Mouse (Mus musculus): ENCODE measurements around the gene Susd6. TPM values are rescaled to one million over a fixed set of nuclear protein-coding genes. Genes with fewer than 3 reads are reported as not detected.

Susd6 gene
- total and polyA plus RNA-seq, 3 experiments = 7.8 to 11.0 (median 8.7) TPM

GRCm38 (mm10) chr12:80807451-80808085, 17.3 kb downstream of the Susd6 start:
- Histone ChIP-seq H3K4me1 (ENCODE audit: control insufficient read depth in 1 of 2, insufficient read depth in 2 of 2) (peaks cover 0 to 60% of the 10 kb centered on the region in 2 experiments; a peak in 2 of 4 replicates), H3K27ac (ENCODE audit: insufficient read depth, low read depth) (no peak overlapping the region), H3K36me3 (replicated peaks in 1 of 2; ENCODE audit: control insufficient read depth in 1 of 2, insufficient read depth in 1 of 2, low read length in 1 of 2) (peaks cover 0 to 13% of the 10 kb centered on the region in 2 experiments), H3K27me3 (replicated peaks) (no peaks in the 10 kb centered on the region), H3K9ac (ENCODE audit: insufficient read depth, low read depth) (no peak overlapping the region), H3K9me3 (replicated peaks; ENCODE audit: low read length) (no peaks in the 10 kb centered on the region), H3K4me3 (replicated peaks in 1 of 3; ENCODE audit: low read depth in 2 of 3, low read length in 2 of 3, poor library complexity in 1 of 3) (no peak overlapping the region), H3K4me2 (ENCODE audit: insufficient read depth, low read depth, poor library complexity, severe bottlenecking) (no peak overlapping the region), H3K79me2 (replicated peaks; ENCODE audit: control insufficient read depth, extremely low read depth, insufficient read depth, poor library complexity, severe bottlenecking) (peaks cover 17% of the 10 kb centered on the region)
- in situ Hi-C loops (cut with MboI; ENCODE audit: low pct_ligation_motif_present, low pct_unique_long_range_greater_than_20kb, low sequenced_read_pairs) (no loop called here), dilution Hi-C loops (cut with MboI; ENCODE audit: extremely low pct_ligation_motif_present, extremely low pct_unique_long_range_greater_than_20kb, low sequenced_read_pairs) (no loop called here)
- TF ChIP-seq CTCF (conservative IDR thresholded peaks at IDR 0.05 in 1 of 2, IDR thresholded peaks at IDR 0.05 in 1 of 2; ENCODE audit: low read depth in 2 of 2, low read length in 2 of 2) (no peak), JUN (IDR thresholded peaks at IDR 0.05; ENCODE audit: insufficient read depth, low read depth, low read length) (no peak)
- DNase-seq (ENCODE audit: extremely low read depth) = no peak

GRCm38 (mm10) chr12:80810005-80810404, 19.7 kb downstream of the Susd6 start:
- dilution Hi-C loops (cut with MboI; ENCODE audit: extremely low pct_ligation_motif_present, extremely low pct_unique_long_range_greater_than_20kb, low sequenced_read_pairs) = no loop called here
- no peak overlapping the region for H3K27ac ChIP-seq (ENCODE audit: insufficient read depth, low read depth)
- H3K4me2 ChIP-seq (ENCODE audit: insufficient read depth, low read depth, poor library complexity, severe bottlenecking) = no peak overlapping the region
- no peak for DNase-seq (ENCODE audit: extremely low read depth)
- H3K36me3 ChIP-seq (replicated peaks in 1 of 2; ENCODE audit: control insufficient read depth in 1 of 2, insufficient read depth in 1 of 2, low read length in 1 of 2) = peaks cover 0 to 13% of the 10 kb centered on the region in 2 experiments
- no peak overlapping the region for H3K9ac ChIP-seq (ENCODE audit: insufficient read depth, low read depth)
- in situ Hi-C loops (cut with MboI; ENCODE audit: low pct_ligation_motif_present, low pct_unique_long_range_greater_than_20kb, low sequenced_read_pairs) = no loop called here
- H3K4me1 ChIP-seq (ENCODE audit: control insufficient read depth in 1 of 2, insufficient read depth in 2 of 2) = peaks cover 0 to 70% of the 10 kb centered on the region in 2 experiments; a peak in 2 of 4 replicates
- TF ChIP-seq CHD2 (IDR thresholded peaks at IDR 0.05; ENCODE audit: low read length) = no peak
- H3K27me3 ChIP-seq (replicated peaks) = no peaks in the 10 kb centered on the region
- no peak overlapping the region for H3K4me3 ChIP-seq (replicated peaks in 1 of 3; ENCODE audit: low read depth in 2 of 3, low read length in 2 of 3, poor library complexity in 1 of 3)
- H3K79me2 ChIP-seq (replicated peaks; ENCODE audit: control insufficient read depth, extremely low read depth, insufficient read depth, poor library complexity, severe bottlenecking) = peaks cover 12% of the 10 kb centered on the region
- H3K9me3 ChIP-seq (replicated peaks; ENCODE audit: low read length) = no peaks in the 10 kb centered on the region

- no peak overlapping the region for H3K4me2 ChIP-seq (ENCODE audit: insufficient read depth, low read depth, poor library complexity, severe bottlenecking)
- no peak overlapping the region for H3K9ac ChIP-seq (ENCODE audit: insufficient read depth, low read depth)
- in situ Hi-C loops (cut with MboI; ENCODE audit: low pct_ligation_motif_present, low pct_unique_long_range_greater_than_20kb, low sequenced_read_pairs) = no loop called here
- no peak overlapping the region for H3K4me3 ChIP-seq (replicated peaks in 1 of 3; ENCODE audit: low read depth in 2 of 3, low read length in 2 of 3, poor library complexity in 1 of 3)
- no peak for DNase-seq (ENCODE audit: extremely low read depth)
- peaks cover 11% of the 10 kb centered on the region for H3K79me2 ChIP-seq (replicated peaks; ENCODE audit: control insufficient read depth, extremely low read depth, insufficient read depth, poor library complexity, severe bottlenecking)
- no peak overlapping the region for H3K27ac ChIP-seq (ENCODE audit: insufficient read depth, low read depth)
- H3K36me3 ChIP-seq (replicated peaks in 1 of 2; ENCODE audit: control insufficient read depth in 1 of 2, insufficient read depth in 1 of 2, low read length in 1 of 2) = peaks cover 0 to 5% of the 10 kb centered on the region in 2 experiments
- no peaks in the 10 kb centered on the region for H3K9me3 ChIP-seq (replicated peaks; ENCODE audit: low read length)
- dilution Hi-C loops (cut with MboI; ENCODE audit: extremely low pct_ligation_motif_present, extremely low pct_unique_long_range_greater_than_20kb, low sequenced_read_pairs) = no loop called here
- H3K4me1 ChIP-seq (ENCODE audit: control insufficient read depth in 1 of 2, insufficient read depth in 2 of 2) = peaks cover 0 to 79% of the 10 kb centered on the region in 2 experiments; a peak in 2 of 4 replicates
- H3K27me3 ChIP-seq (replicated peaks) = no peaks in the 10 kb centered on the region
- TF ChIP-seq MAFK (IDR thresholded peaks at IDR 0.05; ENCODE audit: insufficient replicate concordance, low read length) (no peak), RCOR1 (conservative IDR thresholded peaks at IDR 0.05; ENCODE audit: low read depth, low read length) (no peak), MXI1 (IDR thresholded peaks at IDR 0.05; ENCODE audit: low read depth, low read length) (no peak), TCF12 (IDR thresholded peaks at IDR 0.05; ENCODE audit: low read depth, low read length) (no peak), NRF1 (IDR thresholded peaks at IDR 0.05; ENCODE audit: low read depth, low read length) (no peak), SMC3 (IDR thresholded peaks at IDR 0.05; ENCODE audit: low read depth, low read length) (no peak), UBTF (IDR thresholded peaks at IDR 0.05; ENCODE audit: low read depth, low read length) (no peak), MEF2A (IDR thresholded peaks at IDR 0.05; ENCODE audit: borderline replicate concordance, low read depth, low read length) (no peak), ELF1 (IDR thresholded peaks at IDR 0.05; ENCODE audit: low read depth, low read length) (no peak), USF1 (IDR thresholded peaks at IDR 0.05; ENCODE audit: low read depth, low read length) (no peak)
These were observed 21.6 kb downstream of the Susd6 start for GRCm38 (mm10) chr12:80811646-80812509.

Measured in CH12.LX (cell line).